Mouse (Mus musculus): ENCODE results near the gene Grin2b.

DNA sequence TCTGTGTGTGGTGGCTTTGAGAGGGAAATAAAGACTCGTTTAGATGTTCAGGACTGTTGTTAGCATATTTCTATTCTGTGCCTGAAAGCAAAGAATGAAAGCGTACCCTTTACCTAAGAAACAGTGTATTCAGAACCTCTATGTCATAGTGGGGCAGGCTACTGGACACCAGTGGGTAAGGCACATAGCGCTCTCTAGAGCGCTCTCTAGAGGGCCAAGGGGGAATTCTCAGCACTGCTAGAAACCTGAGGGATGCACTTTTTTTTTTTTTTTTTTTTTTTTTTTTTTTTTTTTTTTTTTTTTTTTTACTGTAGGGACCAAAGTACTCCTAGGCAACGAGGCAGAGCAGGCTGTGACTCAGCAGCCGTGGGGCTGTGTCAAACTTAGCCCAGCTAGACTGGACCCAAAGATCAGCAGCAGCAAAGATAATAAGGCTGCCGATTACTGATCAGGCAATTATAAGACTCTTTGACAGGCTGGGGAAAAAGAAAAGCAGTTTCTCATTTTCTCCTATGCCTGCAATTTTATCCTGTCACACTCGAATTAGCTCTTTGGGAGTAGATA lies 297.1 kb downstream of the Grin2b start:
- TF ChIP-seq CTCF (IDR thresholded peaks at IDR 0.05; ENCODE audit: borderline replicate concordance, extremely low read depth, insufficient read depth, insufficient read length): no peak; the same call in 1 of the 2 replicates
- no peak for TF ChIP-seq POLR2A (IDR thresholded peaks at IDR 0.05; ENCODE audit: borderline replicate concordance, extremely low read depth, insufficient read depth, insufficient read length, poor library complexity, severe bottlenecking)

All from brain, embryonic 14.5 days (tissue).